Mouse (Mus musculus) CH12.LX (cell line): ENCODE data around the gene Daxx. TPM values are rescaled to one million over a fixed set of nuclear protein-coding genes. Genes with fewer than 3 reads are reported as not detected.

ENCODE experiments used
- DNase-seq: peaks from one replicate; pipeline ENCODE4 v3.0.0-alpha.2; 2013; ENCODE audit errors: extremely low read depth
- H3K27ac ChIP-seq: 2 replicates; pipeline ENCODE4 v1.5.1; 2012; ENCODE audit warnings: low read depth, mild to moderate bottlenecking, control low read depth, moderate library complexity; ENCODE audit not compliant: insufficient read depth
- H3K27me3 ChIP-seq: replicated peaks from 2 replicates; pipeline ENCODE3; 2012; ENCODE audit warnings: inconsistent platforms
- H3K36me3 ChIP-seq, 2 experiments: replicated peaks in 1 of 2; 2 replicates each; pipeline versions ENCODE3 to v1.6.1; 2012; ENCODE audit warnings: inconsistent platforms in 1 of 2, low read length in 1 of 2, mild to moderate bottlenecking in 1 of 2, mixed read lengths in 1 of 2, moderate library complexity in 1 of 2; ENCODE audit not compliant: control insufficient read depth in 1 of 2, insufficient read depth in 1 of 2
- H3K4me1 ChIP-seq, 2 experiments: 2 replicates each; pipeline ENCODE4 v1.6.1; 2012; ENCODE audit warnings: inconsistent platforms in 1 of 2, moderate library complexity in 1 of 2; ENCODE audit not compliant: insufficient read depth in 2 of 2, control insufficient read depth in 1 of 2
- H3K4me2 ChIP-seq: 2 replicates; pipeline ENCODE4 v1.6.1; 2012; ENCODE audit warnings: low read depth, mild to moderate bottlenecking, control low read depth; ENCODE audit not compliant: poor library complexity, insufficient read depth, severe bottlenecking
- H3K4me3 ChIP-seq, 3 experiments: fragments of 150-350 bp in 1 of 3; sonication (generic) in 1 of 3; replicated peaks in 1 of 3; 2 replicates each; pipeline versions ENCODE3 to v1.5.1; 2011 to 2012; ENCODE audit warnings: low read depth in 2 of 3, low read length in 2 of 3, mild to moderate bottlenecking in 2 of 3, moderate library complexity in 2 of 3, control low read depth in 1 of 3, improper control_type of control experiment in 1 of 3, inconsistent platforms in 1 of 3, mixed read lengths in 1 of 3; ENCODE audit not compliant: poor library complexity in 1 of 3
- H3K79me2 ChIP-seq: replicated peaks from 2 replicates; pipeline ENCODE4 v1.6.1; 2012; ENCODE audit warnings: mild to moderate bottlenecking, moderate library complexity; ENCODE audit not compliant: control insufficient read depth, poor library complexity, insufficient read depth, severe bottlenecking; ENCODE audit errors: extremely low read depth
- H3K9ac ChIP-seq: 2 replicates; pipeline ENCODE4 v1.6.1; 2012; ENCODE audit warnings: low read depth, mild to moderate bottlenecking, control low read depth, moderate library complexity; ENCODE audit not compliant: insufficient read depth
- H3K9me3 ChIP-seq: replicated peaks from 2 replicates; pipeline ENCODE3; 2012; ENCODE audit warnings: low read length, inconsistent platforms, mixed read lengths
- E2F4 ChIP-seq: IDR thresholded peaks from 2 replicates; pipeline ENCODE4 v1.6.1; 2011; ENCODE audit warnings: low read depth, low read length, improper control_type of control experiment; ENCODE audit not compliant: insufficient replicate concordance
- ELF1 ChIP-seq: IDR thresholded peaks from 2 replicates; pipeline ENCODE4 v1.6.1; 2014; ENCODE audit warnings: low read depth, mild to moderate bottlenecking, inconsistent platforms, low read length, improper control_type of control experiment
- ETS1 ChIP-seq: conservative IDR thresholded peaks from 2 replicates; pipeline ENCODE4 v1.6.1; 2012; ENCODE audit warnings: low read depth, mild to moderate bottlenecking, inconsistent platforms, low read length, improper control_type of control experiment, moderate library complexity
- GABPA ChIP-seq: IDR thresholded peaks from 2 replicates; pipeline ENCODE4 v1.6.1; 2012; ENCODE audit warnings: low read depth, low read length, improper control_type of control experiment, inconsistent platforms; ENCODE audit not compliant: insufficient replicate concordance
- HCFC1 ChIP-seq: IDR thresholded peaks from 2 replicates; pipeline ENCODE4 v1.6.1; 2012; ENCODE audit warnings: low read depth, mild to moderate bottlenecking, inconsistent platforms, low read length, improper control_type of control experiment
- JUN ChIP-seq: IDR thresholded peaks from 2 replicates; pipeline ENCODE4 v1.6.1; 2011; ENCODE audit warnings: low read depth, mild to moderate bottlenecking, low read length, improper control_type of control experiment, moderate library complexity; ENCODE audit not compliant: insufficient read depth
- MAFK ChIP-seq: IDR thresholded peaks from 2 replicates; pipeline ENCODE4 v1.6.1; 2011; ENCODE audit warnings: low read length, improper control_type of control experiment; ENCODE audit not compliant: insufficient replicate concordance
- MAX ChIP-seq: IDR thresholded peaks from 2 replicates; pipeline ENCODE4 v1.6.1; 2011; ENCODE audit warnings: low read length, improper control_type of control experiment
- MAZ ChIP-seq: IDR thresholded peaks from 2 replicates; pipeline ENCODE4 v1.6.1; 2012; ENCODE audit warnings: low read depth, mild to moderate bottlenecking, inconsistent platforms, low read length, improper control_type of control experiment, moderate library complexity
- MXI1 ChIP-seq: IDR thresholded peaks from 2 replicates; pipeline ENCODE4 v1.6.1; 2011; ENCODE audit warnings: mild to moderate bottlenecking, low read depth, low read length, improper control_type of control experiment
- NELFE ChIP-seq: IDR thresholded peaks from 2 replicates; pipeline ENCODE4 v1.6.1; 2011; ENCODE audit warnings: low read depth, low read length, improper control_type of control experiment
- PAX5 ChIP-seq: IDR thresholded peaks from 2 replicates; pipeline ENCODE4 v1.6.1; 2012; ENCODE audit warnings: low read length, inconsistent platforms, mixed read lengths
- POLR2AphosphoS2 ChIP-seq: IDR thresholded peaks from 2 replicates; pipeline ENCODE4 v1.6.1; 2011; ENCODE audit warnings: low read depth, low read length, improper control_type of control experiment
- RAD21 ChIP-seq: IDR thresholded peaks from 2 replicates; pipeline ENCODE4 v1.6.1; 2011; ENCODE audit warnings: low read depth, mild to moderate bottlenecking, low read length, improper control_type of control experiment, moderate library complexity
- RCOR1 ChIP-seq: conservative IDR thresholded peaks from 2 replicates; pipeline ENCODE4 v1.6.1; 2012; ENCODE audit warnings: low read depth, mild to moderate bottlenecking, inconsistent platforms, low read length, improper control_type of control experiment
- SMC3 ChIP-seq: IDR thresholded peaks from 2 replicates; pipeline ENCODE4 v1.6.1; 2011; ENCODE audit warnings: low read depth, low read length, improper control_type of control experiment
- TBP ChIP-seq: conservative IDR thresholded peaks from 2 replicates; pipeline ENCODE4 v1.6.1; 2011; ENCODE audit warnings: low read depth, low read length, improper control_type of control experiment
- TCF12 ChIP-seq: IDR thresholded peaks from 2 replicates; pipeline ENCODE4 v1.6.1; 2014; ENCODE audit warnings: low read depth, mild to moderate bottlenecking, inconsistent platforms, low read length, improper control_type of control experiment
- UBTF ChIP-seq: IDR thresholded peaks from 2 replicates; pipeline ENCODE4 v1.6.1; 2012; ENCODE audit warnings: low read depth, mild to moderate bottlenecking, inconsistent platforms, low read length, improper control_type of control experiment, moderate library complexity
- ZKSCAN1 ChIP-seq: IDR thresholded peaks from 2 replicates; pipeline ENCODE4 v1.6.1; 2012; ENCODE audit warnings: low read depth, inconsistent platforms, low read length, improper control_type of control experiment, borderline replicate concordance
- ZMIZ1 ChIP-seq: IDR thresholded peaks from 2 replicates; pipeline ENCODE4 v1.6.1; 2012; ENCODE audit warnings: low read depth, mild to moderate bottlenecking, inconsistent platforms, low read length, improper control_type of control experiment
- ZNF384 ChIP-seq: IDR thresholded peaks from 2 replicates; pipeline ENCODE4 v1.6.1; 2012; ENCODE audit warnings: low read depth, low read length, improper control_type of control experiment, inconsistent platforms
- dilution Hi-C: fragments of 300-500 bp; cut with MboI; formaldehyde crosslinking; loops from 2 replicates; pipeline ENCODE4 v1.14.3; 2020; ENCODE audit warnings: low sequenced_read_pairs; ENCODE audit not compliant: extremely low pct_unique_long_range_greater_than_20kb, extremely low pct_ligation_motif_present
- in situ Hi-C: fragments of 300-500 bp; cut with MboI; formaldehyde crosslinking; loops from 3 replicates; pipeline ENCODE4 v1.14.3; 2019; ENCODE audit warnings: low sequenced_read_pairs, low pct_ligation_motif_present, low pct_unique_long_range_greater_than_20kb, mixed read lengths
- polyA plus RNA-seq: library from polyadenylated mRNA; unstranded; fragments of >175 nt; gene quantifications from 2 replicates; pipeline ENCODE4 v1.2.1, GENCODE M21; 2012; ENCODE audit warnings: low read depth; ENCODE audit not compliant: insufficient read length
- total RNA-seq, 2 experiments: library from RNA; depleted of rRNA; stranded (reverse); fragments of 300-350 nt in 1 of 2; fragments of >200 nt in 1 of 2; gene quantifications; 2 replicates each; pipeline ENCODE4 v1.2.3; 2012 to 2014

Daxx gene
- total and polyA plus RNA-seq, 3 experiments = 32.3 to 53.0 (median 33.8) TPM

DNA sequence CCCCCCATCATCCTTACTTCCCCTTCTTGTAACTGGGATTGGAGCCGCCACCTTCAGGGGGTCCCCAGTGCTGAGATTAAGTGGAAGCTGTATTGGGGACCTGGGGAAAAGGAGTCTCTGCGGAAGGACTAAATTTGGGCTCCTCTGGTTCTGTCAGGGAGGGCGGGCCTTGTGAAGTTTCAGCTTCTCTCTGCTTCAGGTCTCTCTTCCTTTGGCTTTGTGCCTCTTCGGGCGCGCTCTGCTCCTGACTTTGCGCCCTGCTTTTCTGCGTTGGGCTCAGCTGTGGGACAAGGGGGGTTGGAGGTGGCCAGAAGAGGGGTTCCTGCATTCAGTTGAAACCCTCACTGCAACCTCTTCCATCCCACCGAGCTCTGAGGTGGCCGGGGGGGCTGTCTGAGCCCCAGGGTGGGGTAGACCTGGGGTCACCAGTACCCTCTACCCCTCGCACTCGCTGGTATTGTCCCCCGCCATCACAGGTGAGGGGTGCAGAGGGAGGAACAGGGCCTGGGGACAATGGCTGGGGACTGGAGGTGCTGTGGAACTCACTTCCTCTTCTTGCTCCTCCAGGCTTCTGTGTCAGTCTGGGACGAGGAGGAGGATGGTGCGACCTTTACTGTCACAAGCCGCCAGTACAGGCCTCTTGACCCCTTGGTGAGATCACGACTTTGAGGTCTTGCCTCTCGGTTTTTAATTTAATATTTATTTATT is 22.1 kb downstream of the Daxx start:
- Histone ChIP-seq H3K9ac (peak overlapping the region; percentile 85; the same call in 1 of the 2 replicates), H3K79me2 (0 out of 2 replicates have a peak, but pooled peaks cover 2% of the 10 kb centered on the region), H3K27ac (peak overlapping the region; percentile 29; the same call in 1 of the 2 replicates), H3K4me2 (peak overlapping the region; percentile 79), H3K36me3 (peaks cover 36 to 72% of the 10 kb centered on the region in 2 experiments), H3K4me1 (peaks cover 4 to 27% of the 10 kb centered on the region in 2 experiments), H3K4me3 (peak overlapping the region; percentile 65 to 77 (median 75)), H3K27me3 (no peaks in the 10 kb centered on the region), H3K9me3 (no peaks in the 10 kb centered on the region)
- no peak for DNase-seq
- TF ChIP-seq MXI1 (0 out of 2 replicates have a peak, but pooled peaks have one; percentile 9), ZNF384 (no peak)
- in situ Hi-C loops (no loop called here), dilution Hi-C loops (no loop called here)

DNA sequence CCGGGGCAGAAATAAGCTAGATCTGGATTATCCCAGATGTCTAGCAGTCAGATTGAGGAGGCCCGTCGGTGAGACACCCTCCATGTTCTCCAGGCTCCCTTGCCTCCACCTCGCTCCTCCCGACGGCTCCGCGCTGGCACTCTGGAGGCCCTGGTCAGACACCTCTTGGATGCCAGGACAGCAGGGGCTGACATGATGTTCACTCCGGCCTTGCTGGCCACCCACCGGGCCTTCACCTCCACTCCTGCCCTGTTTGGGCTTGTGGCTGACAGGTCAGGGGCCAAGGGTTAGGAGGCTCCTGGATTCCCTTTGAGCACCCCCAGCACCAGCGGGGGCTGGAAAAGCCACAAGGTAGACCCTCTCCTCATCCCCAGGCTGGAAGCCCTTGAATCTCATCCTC is 22.7 kb downstream of the Daxx start:
- Histone ChIP-seq H3K9me3 (no peaks in the 10 kb centered on the region), H3K36me3 (peaks cover 36 to 70% of the 10 kb centered on the region in 2 experiments), H3K27me3 (no peaks in the 10 kb centered on the region), H3K27ac (no peak overlapping the region), H3K79me2 (0 out of 2 replicates have a peak, but pooled peaks cover 2% of the 10 kb centered on the region), H3K9ac (no peak overlapping the region), H3K4me3 (no peak overlapping the region), H3K4me1 (peaks cover 4 to 27% of the 10 kb centered on the region in 2 experiments), H3K4me2 (no peak overlapping the region)
- DNase-seq = no peak
- dilution Hi-C loops (no loop called here), in situ Hi-C loops (no loop called here)
- no peak for TF ChIP-seq POLR2AphosphoS2
- no peak for TF ChIP-seq ETS1
- no peak for TF ChIP-seq MAFK
- no peak for TF ChIP-seq ZMIZ1
- no peak for TF ChIP-seq E2F4
- no peak for TF ChIP-seq ELF1
- TF ChIP-seq ZKSCAN1 = no peak
- TF ChIP-seq TBP = no peak

DNA sequence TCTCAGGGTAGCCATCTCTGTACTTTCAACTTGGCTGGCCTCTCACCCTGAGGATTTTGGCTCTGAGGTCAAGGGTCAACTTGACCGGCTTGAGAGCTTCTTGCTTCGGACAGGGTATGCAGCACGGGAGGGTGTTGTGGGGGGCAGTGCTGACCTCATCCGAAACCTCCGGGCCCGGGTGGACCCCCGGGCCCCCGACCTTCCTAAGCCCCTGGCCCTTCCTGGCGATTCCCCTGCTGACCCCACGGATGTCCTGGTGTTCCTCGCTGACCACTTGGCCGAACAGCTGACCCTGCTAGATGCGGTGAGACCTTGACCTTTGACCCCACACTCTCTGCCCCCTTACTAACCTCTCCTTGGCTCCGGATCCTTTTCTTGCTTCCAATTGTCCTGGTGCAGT is 23.2 kb downstream of the Daxx start:
- no peak overlapping the region for H3K4me2 ChIP-seq
- dilution Hi-C loops = no loop called here
- no peak for TF ChIP-seq HCFC1
- no peak for TF ChIP-seq ZNF384
- no peak for TF ChIP-seq MAX
- no peak for TF ChIP-seq RCOR1
- TF ChIP-seq MAZ = no peak
- no peak for TF ChIP-seq PAX5
- no peak for TF ChIP-seq RAD21
- no peak for TF ChIP-seq MXI1
- TF ChIP-seq TCF12 = no peak
- TF ChIP-seq GABPA = no peak
- no peak for TF ChIP-seq NELFE
- no peak for TF ChIP-seq SMC3
- TF ChIP-seq UBTF = no peak
- no peak for TF ChIP-seq ZKSCAN1
- no peak for TF ChIP-seq JUN
- TF ChIP-seq ZMIZ1 = no peak
- no peak for TF ChIP-seq ELF1
- TF ChIP-seq, all 38 proteins: peak for 0
- Histone ChIP-seq H3K4me3 (no peak overlapping the region), H3K36me3 (peaks cover 36 to 70% of the 10 kb centered on the region in 2 experiments), H3K9me3 (no peaks in the 10 kb centered on the region), H3K4me1 (peaks cover 4 to 27% of the 10 kb centered on the region in 2 experiments), H3K27me3 (no peaks in the 10 kb centered on the region), H3K9ac (no peak overlapping the region), H3K27ac (no peak overlapping the region), H3K79me2 (0 out of 2 replicates have a peak, but pooled peaks cover 2% of the 10 kb centered on the region)
- in situ Hi-C loops = no loop called here
- DNase-seq = no peak
